Mouse (Mus musculus) ES-E14 (cell line): Measurements from ENCODE around the gene Gng3.

ENCODE experiments used
- CHD2 ChIP-seq: IDR thresholded peaks from 2 replicates; pipeline ENCODE4 v1.6.1; 2014; ENCODE audit warnings: mild to moderate bottlenecking, low read depth, low read length, inconsistent platforms
- HCFC1 ChIP-seq: IDR thresholded peaks from 2 replicates; pipeline ENCODE4 v1.6.1; 2012; ENCODE audit warnings: low read length, inconsistent platforms, borderline replicate concordance; ENCODE audit not compliant: insufficient read depth

DNA sequence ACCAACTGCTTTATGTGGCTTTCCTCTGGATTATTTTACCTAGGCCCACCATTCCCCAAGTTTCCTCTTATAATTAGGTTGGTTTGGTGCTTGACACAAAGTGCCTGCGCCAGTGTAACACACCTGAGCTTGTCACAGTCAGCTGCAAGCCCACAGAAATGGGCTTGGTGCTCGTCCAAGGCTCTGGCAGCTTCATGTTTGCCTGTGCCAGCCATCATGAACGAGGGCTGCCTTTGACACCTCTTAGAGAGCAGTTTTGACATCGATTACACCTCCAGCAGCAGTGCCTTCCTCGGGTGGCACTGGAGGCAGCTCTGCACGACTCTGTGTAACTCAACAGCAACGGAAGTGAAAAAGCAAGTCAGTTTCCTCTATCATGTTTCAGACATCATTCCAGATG lies 48.8 kb downstream of the Gng3 start:
- no peak for TF ChIP-seq CHD2
- no peak for TF ChIP-seq HCFC1
